Mouse (Mus musculus) ES-Bruce4 (cell line): ENCODE results near the gene Mast4. TPM values are rescaled to one million over a fixed set of nuclear protein-coding genes. Genes with fewer than 3 reads are reported as not detected.

Experiments
- H3K27ac ChIP-seq: 2 replicates; pipeline ENCODE4 v1.5.1; 2012; ENCODE audit warnings: low read length, inconsistent platforms; ENCODE audit not compliant: insufficient read depth
- H3K27me3 ChIP-seq: 2 replicates; pipeline ENCODE4 v1.6.1; 2012; ENCODE audit warnings: mild to moderate bottlenecking, low read length, inconsistent platforms; ENCODE audit not compliant: control insufficient read depth, poor library complexity, insufficient read depth, severe bottlenecking
- H3K36me3 ChIP-seq: 2 replicates; pipeline ENCODE4 v1.6.1; 2012; ENCODE audit warnings: inconsistent platforms, mild to moderate bottlenecking, low read length, moderate library complexity; ENCODE audit not compliant: control insufficient read depth, poor library complexity, insufficient read depth, severe bottlenecking
- H3K4me1 ChIP-seq: one replicate; pipeline ENCODE4 v1.8.1; 2011; ENCODE audit warnings: low read length; ENCODE audit not compliant: control insufficient read depth, insufficient read depth
- H3K4me3 ChIP-seq: 2 replicates; pipeline ENCODE4 v1.5.1; 2011; ENCODE audit warnings: low read depth, mild to moderate bottlenecking, low read length
- H3K9ac ChIP-seq: 2 replicates; pipeline ENCODE4 v1.6.1; 2012; ENCODE audit warnings: low read depth, mild to moderate bottlenecking, inconsistent platforms; ENCODE audit not compliant: poor library complexity, severe bottlenecking
- H3K9me3 ChIP-seq: replicated peaks from 2 replicates; pipeline ENCODE4 v1.6.1; 2012; ENCODE audit warnings: mild to moderate bottlenecking, low read length, inconsistent platforms; ENCODE audit not compliant: control insufficient read depth, poor library complexity, insufficient read depth, severe bottlenecking
- CTCF ChIP-seq: IDR thresholded peaks from one replicate; pipeline ENCODE4 v1.8.1; 2011; ENCODE audit warnings: low read depth, low read length
- EP300 ChIP-seq: IDR thresholded peaks from 2 replicates; pipeline ENCODE4 v1.6.1; 2011; ENCODE audit warnings: low read depth, low read length; ENCODE audit not compliant: insufficient read depth
- POLR2A ChIP-seq: IDR thresholded peaks from one replicate; pipeline ENCODE4 v1.8.1; 2011; ENCODE audit warnings: low read length; ENCODE audit not compliant: insufficient read depth
- polyA plus RNA-seq: library from polyadenylated mRNA; stranded (reverse); fragments of >200 nt; gene quantifications from 2 replicates; pipeline ENCODE4 v1.2.4, GENCODE M21; 2011; ENCODE audit warnings: low read depth; ENCODE audit not compliant: missing spikeins, insufficient read depth, insufficient read length

The Mast4 gene
- polyA plus RNA-seq, 1 experiment: 25.3 TPM

- Histone ChIP-seq H3K4me3 (no peak overlapping the region), H3K36me3 (no peaks in the 10 kb centered on the region), H3K27me3 (no peaks in the 10 kb centered on the region), H3K9me3 (no peaks in the 10 kb centered on the region), H3K27ac (no peak overlapping the region), H3K4me1 (no peaks in the 10 kb centered on the region), H3K9ac (no peak overlapping the region)
- TF ChIP-seq POLR2A (no peak), CTCF (no peak), EP300 (no peak)
Measured at GRCm38 (mm10) chr13:103245431-103245830, 88.9 kb downstream of the Mast4 start.

GRCm38 (mm10) chr13:103244053-103244452 lies 90.2 kb downstream of the Mast4 start:
- TF ChIP-seq EP300: no peak
- no peak for TF ChIP-seq CTCF
- TF ChIP-seq POLR2A: no peak
- no peaks in the 10 kb centered on the region for H3K27me3 ChIP-seq
- H3K4me1 ChIP-seq: no peaks in the 10 kb centered on the region
- H3K9ac ChIP-seq: no peak overlapping the region
- H3K27ac ChIP-seq: no peak overlapping the region
- H3K9me3 ChIP-seq: no peaks in the 10 kb centered on the region
- no peaks in the 10 kb centered on the region for H3K36me3 ChIP-seq
- H3K4me3 ChIP-seq: no peak overlapping the region

- Histone ChIP-seq H3K27me3 (no peaks in the 10 kb centered on the region), H3K4me3 (no peak overlapping the region), H3K4me1 (no peaks in the 10 kb centered on the region), H3K27ac (no peak overlapping the region), H3K9ac (no peak overlapping the region), H3K9me3 (no peaks in the 10 kb centered on the region), H3K36me3 (no peaks in the 10 kb centered on the region)
- no peak for TF ChIP-seq POLR2A
- TF ChIP-seq EP300: no peak
- TF ChIP-seq CTCF: no peak
Measured at GRCm38 (mm10) chr13:103241092-103241491, 93.2 kb downstream of the Mast4 start.

GRCm38 (mm10) chr13:103239654-103240053 lies 94.6 kb downstream of the Mast4 start:
- TF ChIP-seq POLR2A (no peak), CTCF (no peak), EP300 (no peak)
- no peak overlapping the region for H3K9ac ChIP-seq
- no peaks in the 10 kb centered on the region for H3K27me3 ChIP-seq
- H3K36me3 ChIP-seq: no peaks in the 10 kb centered on the region
- H3K4me3 ChIP-seq: no peak overlapping the region
- no peaks in the 10 kb centered on the region for H3K4me1 ChIP-seq
- no peaks in the 10 kb centered on the region for H3K9me3 ChIP-seq
- no peak overlapping the region for H3K27ac ChIP-seq

- H3K9ac ChIP-seq: no peak overlapping the region
- H3K4me3 ChIP-seq: no peak overlapping the region
- no peak overlapping the region for H3K27ac ChIP-seq
- no peaks in the 10 kb centered on the region for H3K27me3 ChIP-seq
- no peak for TF ChIP-seq EP300
- TF ChIP-seq POLR2A: no peak
- TF ChIP-seq CTCF: no peak
- H3K36me3 ChIP-seq: no peaks in the 10 kb centered on the region
- H3K4me1 ChIP-seq: no peaks in the 10 kb centered on the region
- H3K9me3 ChIP-seq: no peaks in the 10 kb centered on the region
Measured at GRCm38 (mm10) chr13:103238034-103238705, 96.1 kb downstream of the Mast4 start.

GRCm38 (mm10) chr13:103232171-103232570 lies 102.1 kb downstream of the Mast4 start:
- no peak overlapping the region for H3K9ac ChIP-seq
- no peak overlapping the region for H3K4me3 ChIP-seq
- no peaks in the 10 kb centered on the region for H3K27me3 ChIP-seq
- no peaks in the 10 kb centered on the region for H3K36me3 ChIP-seq
- no peaks in the 10 kb centered on the region for H3K4me1 ChIP-seq
- no peaks in the 10 kb centered on the region for H3K9me3 ChIP-seq
- TF ChIP-seq EP300 (no peak), POLR2A (no peak), CTCF (no peak)
- no peak overlapping the region for H3K27ac ChIP-seq
